Mouse (Mus musculus) thymus, adult 2 months (tissue): ENCODE results near the gene Ccnk.

Experiments
- CTCF ChIP-seq: fragments of 200-500 bp; IDR thresholded peaks from 2 replicates; pipeline ENCODE4 v1.5.1; 2012; ENCODE audit warnings: mild to moderate bottlenecking, control low read depth, low read length, moderate library complexity, borderline replicate concordance; ENCODE audit not compliant: control insufficient read depth, poor library complexity, insufficient read depth; ENCODE audit errors: extremely low read depth
- POLR2A ChIP-seq: fragments of 200-500 bp; IDR thresholded peaks from 2 replicates; pipeline ENCODE4 v1.6.1; 2012; ENCODE audit warnings: mild to moderate bottlenecking, low read length, control low read depth, moderate library complexity; ENCODE audit not compliant: control insufficient read depth, poor library complexity, insufficient read depth; ENCODE audit errors: extremely low read depth

DNA sequence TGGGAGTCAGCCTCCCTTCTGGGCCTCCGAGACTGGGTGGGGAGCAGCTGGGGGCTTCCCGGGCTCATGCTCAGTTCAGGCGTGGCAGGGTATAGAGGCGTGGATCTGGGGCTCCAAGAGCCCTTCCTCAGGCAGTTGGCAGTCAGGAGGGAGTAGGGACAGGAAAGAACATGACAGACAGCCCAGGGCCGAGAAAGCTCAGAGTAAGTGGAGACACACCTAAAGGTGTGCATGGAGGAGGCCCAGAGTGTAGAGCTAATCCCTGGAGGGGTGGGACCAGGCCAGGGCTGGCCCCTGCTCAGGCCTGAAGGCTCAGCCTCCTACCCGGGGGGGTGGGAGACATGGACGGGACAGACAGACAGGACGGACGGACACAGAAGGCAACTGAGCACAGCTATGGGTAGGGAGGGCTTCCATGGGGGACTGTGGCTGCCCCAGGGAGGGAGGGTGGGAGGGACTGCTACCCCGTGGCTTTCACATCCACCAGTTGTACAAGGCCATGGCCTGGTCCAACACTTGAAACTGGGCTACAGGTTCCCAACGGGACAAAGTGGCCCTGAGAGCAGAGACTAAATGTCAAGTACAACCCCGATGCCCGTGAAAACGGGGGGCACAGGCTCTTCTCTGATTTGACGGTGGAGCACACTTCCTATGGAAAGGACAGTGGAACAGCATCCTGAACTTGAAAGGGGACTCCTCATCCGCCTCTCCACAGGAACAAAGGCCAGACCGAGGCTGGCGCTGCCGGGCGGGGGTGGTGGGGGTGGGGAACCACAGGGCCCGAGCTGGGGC is 40.6 kb downstream of the Ccnk start:
- TF ChIP-seq CTCF (no peak), POLR2A (no peak)
